Mouse (Mus musculus) embryonic fibroblast, embryonic 13.5 days (primary cell): ENCODE measurements around the gene Lmnb2. TPM values are rescaled to one million over a fixed set of nuclear protein-coding genes. Genes with fewer than 3 reads are reported as not detected.

Experiments
- H3K27ac ChIP-seq: 2 replicates; pipeline ENCODE4 v1.5.1; 2012; ENCODE audit warnings: low read length, control low read depth, inconsistent platforms; ENCODE audit not compliant: insufficient read depth
- H3K4me1 ChIP-seq: 2 replicates; pipeline ENCODE4 v1.6.1; 2011; ENCODE audit warnings: low read length; ENCODE audit not compliant: control insufficient read depth, insufficient read depth
- H3K4me3 ChIP-seq: 2 replicates; pipeline ENCODE4 v1.5.1; 2011; ENCODE audit warnings: mild to moderate bottlenecking, control low read depth, low read length; ENCODE audit not compliant: insufficient read depth
- CTCF ChIP-seq: IDR thresholded peaks from 2 replicates; pipeline ENCODE4 v1.5.1; 2011; ENCODE audit warnings: mild to moderate bottlenecking, control low read depth, low read length, moderate library complexity, borderline replicate concordance; ENCODE audit not compliant: insufficient read depth
- POLR2A ChIP-seq: IDR thresholded peaks from 2 replicates; pipeline ENCODE4 v1.6.1; 2011; ENCODE audit warnings: low read depth, mild to moderate bottlenecking, control low read depth, low read length, moderate library complexity
- polyA plus RNA-seq: library from polyadenylated mRNA; stranded (reverse); fragments of >200 nt; gene quantifications from 2 replicates; pipeline ENCODE4 v1.2.4, GENCODE M21; 2011; ENCODE audit warnings: low read depth; ENCODE audit not compliant: missing spikeins, insufficient read length

Gene Lmnb2
- polyA plus RNA-seq, result 14.1 and 14.7 TPM in 2 replicates

- Histone ChIP-seq H3K27ac (no peak within 1 kb of the TSS), H3K4me3 (peak within 1 kb of the TSS; percentile 86), H3K4me1 (no peaks in the 10 kb centered on the region)
- TF ChIP-seq CTCF (no peak), POLR2A (peak; percentile 51)
Observed at GRCm38 (mm10) chr10:80917779-80918434, at the start of gene Lmnb2. TSS of gene Lmnb2 (minus strand) at chr10:80918245.

- TF ChIP-seq CTCF, result no peak
- TF ChIP-seq POLR2A, result no peak
- Histone ChIP-seq H3K27ac (no peak overlapping the region), H3K4me1 (peaks cover 8% of the 10 kb centered on the region; the same call in 1 of the 2 replicates), H3K4me3 (no peak overlapping the region)
Observed at GRCm38 (mm10) chr10:80967101-80967656, 49.1 kb upstream of the Lmnb2 start.

DNA sequence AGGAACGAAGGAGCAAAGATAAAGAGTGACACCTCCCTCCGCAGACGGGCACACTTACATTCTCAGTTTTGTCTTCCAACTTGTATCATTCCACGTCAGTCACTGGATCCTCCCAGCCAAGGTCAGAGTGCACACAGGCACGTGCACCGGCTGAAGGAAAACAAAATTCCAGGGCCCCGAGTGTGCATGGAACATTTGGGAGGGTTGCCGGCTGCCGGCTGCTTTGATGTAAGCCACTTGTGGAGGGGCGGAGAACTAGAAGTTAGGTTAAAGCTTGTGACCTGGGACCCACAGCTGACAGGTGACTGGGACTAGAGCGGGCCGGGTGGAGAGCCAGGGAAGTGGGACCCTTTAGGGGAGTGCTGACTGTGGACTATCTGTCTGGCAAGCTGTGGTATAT, 48.3 kb upstream of the Lmnb2 start:
- Histone ChIP-seq H3K4me1 (peaks cover 9% of the 10 kb centered on the region; the same call in 1 of the 2 replicates), H3K27ac (no peak overlapping the region), H3K4me3 (no peak overlapping the region)
- TF ChIP-seq CTCF (no peak), POLR2A (no peak)

GRCm38 (mm10) chr10:80963031-80963975, 45.3 kb upstream of the Lmnb2 start:
- Histone ChIP-seq H3K4me1 (peaks cover 9% of the 10 kb centered on the region; the same call in 1 of the 2 replicates), H3K27ac (no peak overlapping the region), H3K4me3 (no peak overlapping the region)
- no peak for TF ChIP-seq POLR2A
- no peak for TF ChIP-seq CTCF

DNA sequence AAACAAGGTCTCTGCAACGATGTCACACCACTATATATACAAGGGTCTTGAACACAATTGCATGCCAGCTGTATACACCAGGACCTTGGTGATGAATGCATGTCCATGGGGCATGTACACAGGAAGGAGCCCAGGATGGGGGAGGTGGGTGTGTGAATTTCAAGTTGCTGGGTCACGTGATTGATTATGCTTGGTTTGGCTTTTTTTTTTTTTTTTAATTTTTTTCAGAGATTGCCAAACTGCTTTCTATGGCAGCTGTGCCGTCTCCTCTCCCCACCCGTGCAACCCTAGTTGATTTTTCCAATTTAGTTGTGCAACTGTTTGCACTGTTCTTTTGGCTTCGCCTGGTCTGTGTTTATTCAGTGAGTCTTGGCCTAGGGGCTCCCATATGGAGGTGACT, 44.5 kb upstream of the Lmnb2 start:
- TF ChIP-seq CTCF, result no peak
- TF ChIP-seq POLR2A, result no peak
- Histone ChIP-seq H3K4me3 (no peak overlapping the region), H3K4me1 (peaks cover 9% of the 10 kb centered on the region; the same call in 1 of the 2 replicates), H3K27ac (peak overlapping the region; percentile 81; the same call in 1 of the 2 replicates)

- TF ChIP-seq CTCF, result no peak
- TF ChIP-seq POLR2A, result no peak
- H3K4me1 ChIP-seq, result peaks cover 9% of the 10 kb centered on the region; the same call in 1 of the 2 replicates
- H3K27ac ChIP-seq, result peak overlapping the region; percentile 81
- no peak overlapping the region for H3K4me3 ChIP-seq
Observed at GRCm38 (mm10) chr10:80962051-80962472, 44.0 kb upstream of the Lmnb2 start.

- Histone ChIP-seq H3K4me1 (peaks cover 9% of the 10 kb centered on the region; the same call in 1 of the 2 replicates), H3K27ac (peak overlapping the region; percentile 81), H3K4me3 (no peak overlapping the region)
- TF ChIP-seq CTCF (no peak), POLR2A (0 out of 2 replicates have a peak, but pooled peaks have one; percentile 37)
Observed at GRCm38 (mm10) chr10:80960551-80961508, 42.8 kb upstream of the Lmnb2 start.

DNA sequence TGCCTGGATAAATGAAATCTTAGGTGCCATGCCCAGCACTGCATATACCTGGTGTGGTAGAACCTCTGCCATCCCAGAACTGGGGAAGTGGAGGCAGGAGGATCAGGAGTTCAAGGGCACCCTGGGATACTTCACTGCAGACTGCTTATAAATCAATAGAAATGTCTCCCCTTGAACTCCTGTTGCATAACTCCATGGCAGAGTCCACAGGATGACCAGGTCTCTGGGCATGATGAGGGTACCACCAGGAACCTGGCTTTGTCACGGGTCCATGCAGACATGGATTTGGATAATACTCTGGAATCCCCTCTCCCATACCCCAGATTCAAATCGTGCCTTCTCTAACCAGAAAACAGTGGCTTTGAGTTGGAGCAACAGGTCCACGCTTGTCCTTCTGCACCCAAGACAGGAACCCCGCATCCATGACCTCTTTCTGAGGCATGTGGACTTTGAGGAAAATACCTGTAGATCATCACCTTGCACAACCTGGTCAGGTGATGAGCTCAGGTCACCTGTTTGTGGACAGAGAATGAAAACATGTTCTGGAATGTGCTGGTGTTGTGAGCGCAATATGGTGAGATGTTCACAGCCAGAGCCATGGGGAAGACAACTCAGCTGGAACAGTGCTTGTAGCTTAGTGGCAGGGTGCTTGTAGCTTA, 41.1 kb upstream of the Lmnb2 start:
- no peak overlapping the region for H3K27ac ChIP-seq
- peaks cover 14% of the 10 kb centered on the region for H3K4me1 ChIP-seq
- no peak overlapping the region for H3K4me3 ChIP-seq
- TF ChIP-seq POLR2A, result no peak
- no peak for TF ChIP-seq CTCF
